Mouse (Mus musculus) megakaryocyte progenitor cell, adult 5-6 weeks (primary cell): ENCODE results near the gene Fibcd1. TPM values are rescaled to one million over a fixed set of nuclear protein-coding genes. Genes with fewer than 3 reads are reported as not detected.

Source experiments
- ATAC-seq: replicated peaks from 2 replicates; pipeline ENCODE4 v1.8.0; 2016; ENCODE audit warnings: mild to moderate bottlenecking, moderate TSS enrichment, inconsistent platforms; ENCODE audit not compliant: poor library complexity
- total RNA-seq, 2 experiments: library from RNA; stranded (forward) in 1 of 2; stranded (reverse) in 1 of 2; fragments of 157-497, 149-512 nt in 1 of 2; fragments of 200-1000 nt in 1 of 2; gene quantifications; 2 replicates each; pipeline versions ENCODE4 v1.2.3 to v1.2.4; 2015 to 2017

Fibcd1 gene
- total RNA-seq (2015) = not detected in 2 replicates
- not detected in 2 replicates for total RNA-seq (2017)

- no peak for ATAC-seq
These were observed at the start of gene Fibcd1 for GRCm38 (mm10) chr2:31845896-31846691. Fibcd1 (minus strand) TSS chr2:31846005.

GRCm38 (mm10) chr2:31894221-31894870, 48.5 kb upstream of the Fibcd1 start:
- no peak for ATAC-seq

GRCm38 (mm10) chr2:31893110-31893669, 47.4 kb upstream of the Fibcd1 start:
- ATAC-seq = no peak

GRCm38 (mm10) chr2:31891219-31891618, 45.4 kb upstream of the Fibcd1 start:
- ATAC-seq = no peak

GRCm38 (mm10) chr2:31888871-31889270, 43.1 kb upstream of the Fibcd1 start:
- no peak for ATAC-seq

GRCm38 (mm10) chr2:31887030-31887429, 41.2 kb upstream of the Fibcd1 start, which contains the start of gene Lamc3:
Lamc3 (plus strand) TSS chr2:31887291.
- ATAC-seq = peak; percentile 72

GRCm38 (mm10) chr2:31884806-31885205, 39.0 kb upstream of the Fibcd1 start:
- ATAC-seq = no peak

GRCm38 (mm10) chr2:31883061-31883460, 37.3 kb upstream of the Fibcd1 start:
- no peak for ATAC-seq

- no peak for ATAC-seq
These were observed 35.1 kb upstream of the Fibcd1 start for GRCm38 (mm10) chr2:31880868-31881267.

GRCm38 (mm10) chr2:31878610-31879009, 32.8 kb upstream of the Fibcd1 start:
- no peak for ATAC-seq

GRCm38 (mm10) chr2:31876446-31876845, 30.6 kb upstream of the Fibcd1 start:
- no peak for ATAC-seq

GRCm38 (mm10) chr2:31874290-31874855, 28.6 kb upstream of the Fibcd1 start:
- ATAC-seq = no peak

- no peak for ATAC-seq
These were observed 24.9 kb upstream of the Fibcd1 start for GRCm38 (mm10) chr2:31870683-31871082.

- no peak for ATAC-seq
These were observed 23.9 kb upstream of the Fibcd1 start for GRCm38 (mm10) chr2:31869692-31870091.

GRCm38 (mm10) chr2:31868538-31869164, 22.8 kb upstream of the Fibcd1 start:
- no peak for ATAC-seq

GRCm38 (mm10) chr2:31867773-31868537, 22.1 kb upstream of the Fibcd1 start:
- ATAC-seq = no peak

- no peak for ATAC-seq
These were observed 20.0 kb upstream of the Fibcd1 start for GRCm38 (mm10) chr2:31865794-31866193.

GRCm38 (mm10) chr2:31865322-31865721, 19.5 kb upstream of the Fibcd1 start:
- no peak for ATAC-seq

- ATAC-seq = no peak
These were observed 19.1 kb upstream of the Fibcd1 start for GRCm38 (mm10) chr2:31864891-31865290.

- no peak for ATAC-seq
These were observed 18.0 kb upstream of the Fibcd1 start for GRCm38 (mm10) chr2:31863766-31864165.
